Mouse (Mus musculus): ENCODE results near the gene Tdrd7.

DNA sequence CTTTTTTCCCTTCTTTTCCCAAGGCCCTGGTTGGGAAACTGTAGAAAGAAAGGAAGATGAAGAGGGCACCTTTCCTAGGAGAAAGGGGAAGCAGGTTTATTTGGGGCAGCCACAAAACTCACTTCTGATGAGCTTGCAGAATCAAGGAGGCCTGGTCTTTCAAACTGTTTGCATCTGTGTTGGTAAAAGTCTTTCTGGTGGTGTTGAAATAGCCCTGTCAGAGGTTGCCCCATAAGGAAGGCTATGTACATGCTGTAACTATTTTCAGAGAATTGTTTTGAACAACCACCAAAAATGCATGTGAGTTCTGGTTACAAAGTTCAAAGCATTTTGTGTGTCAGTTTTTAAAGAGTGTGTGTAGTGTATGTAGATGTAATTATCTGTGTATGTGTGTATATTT, 15.9 kb downstream of the Tdrd7 start:
- TF ChIP-seq CTCF (IDR thresholded peaks at IDR 0.05; ENCODE audit: low read depth) (no peak), EP300 (IDR thresholded peaks at IDR 0.05; ENCODE audit: low read depth) (peak; percentile 65; the same call in 1 of the 2 replicates)
